Mouse (Mus musculus) kidney, postnatal 14 days (tissue): Measurements from ENCODE around the gene Nrf1.

Experiments used
- DNase-seq: peaks from one replicate; pipeline ENCODE4 v3.0.0; 2022; ENCODE audit warnings: mixed read lengths

Gene Nrf1

DNA sequence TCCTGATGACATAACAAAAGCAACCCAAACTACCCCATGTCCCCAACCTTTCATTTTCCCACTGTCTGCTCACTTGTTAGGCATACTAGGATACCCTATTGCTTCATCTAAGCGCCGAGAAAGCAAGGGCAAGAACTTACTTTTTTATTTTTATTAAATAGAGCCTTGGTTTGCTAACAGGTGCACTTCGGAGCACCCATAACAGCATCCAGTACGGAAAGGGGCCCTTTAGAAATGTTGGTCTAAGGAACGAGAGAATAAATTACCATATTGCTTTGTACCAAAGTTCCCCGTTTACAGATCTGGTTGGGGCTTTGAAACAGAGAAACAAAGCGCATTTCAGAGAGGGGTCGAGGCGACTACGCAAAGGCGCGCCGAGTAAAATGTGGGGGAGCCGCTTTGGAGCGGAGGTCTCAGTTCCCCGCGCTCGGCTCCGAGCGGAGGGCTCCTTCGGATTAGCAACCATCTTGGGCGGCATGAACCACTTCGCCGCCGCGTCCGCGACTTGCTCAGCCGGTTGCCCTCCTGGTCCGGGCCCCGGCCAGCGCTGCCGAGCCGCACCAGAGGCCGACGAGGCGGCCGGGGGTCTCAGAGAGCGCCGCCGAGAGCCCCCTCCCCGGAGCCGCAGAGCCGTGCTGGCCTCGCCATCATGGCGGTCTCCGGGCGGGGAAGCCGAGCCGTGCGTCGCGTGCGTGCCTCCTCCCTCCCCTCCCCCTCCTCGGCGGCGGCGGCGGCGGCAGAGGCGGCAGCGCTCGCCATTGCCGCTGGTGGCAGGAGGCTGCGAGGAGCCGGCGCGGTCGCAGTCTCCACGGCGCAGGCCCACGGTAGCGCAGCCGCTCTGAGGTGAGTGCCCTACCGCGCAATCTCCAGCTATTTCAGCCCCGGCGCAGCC is at the start of gene Nrf1:
Gene Nrf1 (plus strand): TSS at position 718 of the 892 bp plus-strand sequence.
- peak; percentile 96 for DNase-seq

DNA sequence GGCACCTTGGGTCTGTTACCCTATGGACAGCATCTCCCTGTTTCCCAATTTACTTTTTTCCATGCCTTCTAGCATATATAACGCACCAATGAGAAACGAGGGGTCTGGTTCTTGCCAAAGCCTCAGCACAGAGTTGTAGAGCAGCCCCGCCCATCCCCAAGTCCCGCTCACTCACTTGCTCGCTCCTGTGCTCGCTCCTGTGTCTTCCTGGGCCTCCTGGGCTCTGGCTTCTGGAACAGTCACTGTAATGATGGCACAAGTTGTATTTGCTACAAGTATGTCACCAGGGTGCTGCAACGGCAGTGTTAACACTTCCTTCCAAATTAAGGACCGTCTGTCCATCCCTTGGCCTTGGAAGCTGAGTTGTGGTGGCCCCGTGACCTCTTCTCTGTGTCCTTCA is 49.6 kb upstream of the Nrf1 start:
- DNase-seq = no peak

DNA sequence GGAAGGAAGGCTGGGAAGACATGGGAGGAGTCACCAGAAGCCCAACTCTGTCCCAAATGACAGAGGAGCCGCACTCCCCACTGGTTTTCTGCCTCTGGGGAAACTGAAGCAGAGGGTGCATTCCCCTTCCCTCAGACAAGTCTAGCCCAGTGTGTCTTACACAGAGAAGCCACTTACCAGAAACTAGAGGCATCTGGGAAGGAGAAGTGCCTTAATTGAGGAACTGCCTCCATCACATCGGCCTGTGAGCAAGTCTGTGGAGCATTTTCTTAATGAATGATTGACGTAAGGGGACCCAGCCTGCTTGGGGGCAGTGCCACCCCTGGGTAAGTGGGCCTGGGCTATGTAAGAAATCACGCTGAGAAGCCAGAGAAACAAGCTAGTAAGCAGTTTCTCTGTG is 49.0 kb upstream of the Nrf1 start:
- no peak for DNase-seq

DNA sequence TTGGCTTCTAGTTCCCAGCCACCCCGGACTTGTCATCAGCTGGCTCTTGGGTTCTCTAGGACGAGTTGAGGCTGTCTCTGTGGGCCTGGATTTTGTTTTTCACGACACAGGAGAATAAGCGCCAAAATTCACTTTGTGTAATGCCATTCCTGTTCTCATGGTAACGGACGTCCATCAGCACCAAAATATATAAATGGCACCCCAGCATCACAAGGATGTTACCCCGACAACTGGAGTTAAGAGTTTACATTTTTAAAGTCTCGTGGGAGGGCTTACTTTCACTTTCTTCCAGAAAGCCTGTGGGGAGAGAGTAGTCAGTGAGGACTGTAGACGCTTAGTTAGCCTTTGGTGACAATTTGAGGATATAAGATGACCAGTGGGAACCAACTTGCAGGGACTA is 45.2 kb upstream of the Nrf1 start:
- DNase-seq = no peak

DNA sequence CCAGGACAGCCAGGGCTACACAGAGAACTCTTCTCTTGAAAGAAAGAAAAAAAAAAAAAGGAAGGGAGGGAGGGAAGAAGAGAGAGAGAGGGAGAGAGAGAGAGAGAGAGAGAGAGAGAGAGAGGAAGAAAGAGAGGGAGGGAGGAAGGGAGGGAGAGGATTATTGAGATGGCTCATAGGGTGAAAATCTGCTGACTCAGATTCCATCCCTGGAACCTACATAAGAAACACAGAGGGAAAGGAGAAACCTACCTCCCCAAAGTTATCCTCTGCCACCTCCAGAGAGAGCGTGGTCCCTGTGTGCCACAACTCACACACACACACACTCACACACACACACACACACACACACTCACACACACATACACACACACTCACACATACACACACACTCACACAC is 41.9 kb upstream of the Nrf1 start:
- DNase-seq = no peak

DNA sequence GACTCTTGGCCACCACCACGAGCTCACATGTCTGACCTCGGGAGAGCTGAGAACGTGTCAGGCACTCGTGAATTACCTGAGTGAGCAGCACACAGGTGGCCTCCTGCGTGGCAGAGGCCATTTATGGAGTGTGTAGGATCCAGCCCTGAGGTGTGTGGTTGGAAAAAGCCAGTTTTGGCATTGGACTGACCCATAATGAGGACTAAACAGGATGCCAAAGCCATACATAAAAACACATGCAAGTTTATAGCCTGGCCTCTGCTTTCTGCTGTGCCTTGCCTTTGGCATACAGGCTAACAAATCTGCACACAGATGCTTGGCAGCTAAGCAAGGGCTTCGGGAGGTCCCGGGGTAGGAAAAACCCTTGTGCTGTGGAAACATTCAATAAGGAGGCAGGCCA is 38.6 kb upstream of the Nrf1 start:
- DNase-seq = no peak

DNA sequence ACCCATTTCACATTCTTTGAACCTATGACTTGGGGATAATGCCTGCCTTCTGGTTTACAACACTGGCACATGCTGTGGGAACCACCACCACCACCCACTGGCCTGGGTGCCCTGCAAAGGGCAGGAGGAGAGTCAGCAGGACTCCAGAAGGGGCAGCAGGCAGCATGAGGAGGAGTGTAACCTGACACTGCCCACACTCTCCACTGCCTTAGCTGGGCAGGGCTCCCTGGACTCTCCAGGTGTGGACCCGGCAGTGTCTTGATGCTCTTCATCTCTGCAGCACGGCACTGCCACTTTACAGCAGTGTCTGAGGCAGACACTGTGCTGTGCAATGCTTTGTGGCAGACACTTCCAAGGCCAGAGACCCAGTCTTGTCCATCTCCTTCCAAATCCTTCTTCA is 34.3 kb upstream of the Nrf1 start:
- no peak for DNase-seq

DNA sequence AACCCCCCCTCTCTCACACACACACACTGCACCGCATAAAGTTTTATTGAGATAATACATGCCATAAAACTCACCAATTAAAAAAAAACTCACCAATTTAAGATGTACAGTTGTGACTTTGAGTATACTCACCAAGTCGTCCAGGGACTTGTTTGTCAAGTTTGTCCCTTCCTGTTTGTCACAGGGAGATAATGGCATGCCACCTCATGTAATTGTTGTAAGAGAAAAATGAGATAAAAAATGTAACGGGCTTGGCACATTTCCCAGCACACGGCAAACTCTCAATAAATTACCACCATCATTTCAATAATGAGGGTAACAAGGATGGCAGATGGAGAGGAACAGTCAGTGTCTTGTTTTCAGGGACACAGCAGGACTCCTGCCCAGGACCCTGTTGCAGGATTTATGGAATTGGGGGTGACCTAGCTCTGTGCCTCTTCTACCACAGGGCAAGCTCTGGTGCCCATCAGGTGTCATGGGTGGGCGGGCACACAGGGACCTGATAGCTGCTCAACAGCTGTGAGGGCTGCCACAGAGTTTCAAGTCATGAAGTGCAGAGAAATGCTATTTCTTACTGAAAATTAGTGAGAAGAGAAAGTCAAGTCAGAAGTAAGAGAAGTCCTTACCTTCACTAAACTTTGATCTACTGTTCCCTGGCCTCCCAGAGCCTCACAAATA is 33.5 kb upstream of the Nrf1 start:
- DNase-seq = no peak

DNA sequence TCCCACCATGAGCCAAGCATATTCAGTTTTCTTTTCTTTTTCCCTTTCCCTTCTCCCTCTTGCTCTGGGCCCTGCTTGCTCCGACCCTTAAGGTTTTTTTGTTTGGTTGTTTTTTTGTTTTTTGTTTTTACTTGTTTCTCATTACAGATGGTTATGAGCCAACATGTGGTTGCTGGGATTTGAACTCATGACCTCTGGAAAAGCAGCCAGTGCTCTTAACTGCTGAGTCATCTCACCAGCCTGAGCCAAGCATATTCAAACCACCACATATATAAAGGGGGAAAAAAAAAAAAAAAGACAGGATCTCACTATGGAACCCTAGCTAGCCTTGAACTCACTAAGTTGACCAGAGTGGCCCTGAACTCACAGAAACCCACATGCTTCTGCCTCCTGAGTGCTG is 26.5 kb upstream of the Nrf1 start:
- DNase-seq = no peak

DNA sequence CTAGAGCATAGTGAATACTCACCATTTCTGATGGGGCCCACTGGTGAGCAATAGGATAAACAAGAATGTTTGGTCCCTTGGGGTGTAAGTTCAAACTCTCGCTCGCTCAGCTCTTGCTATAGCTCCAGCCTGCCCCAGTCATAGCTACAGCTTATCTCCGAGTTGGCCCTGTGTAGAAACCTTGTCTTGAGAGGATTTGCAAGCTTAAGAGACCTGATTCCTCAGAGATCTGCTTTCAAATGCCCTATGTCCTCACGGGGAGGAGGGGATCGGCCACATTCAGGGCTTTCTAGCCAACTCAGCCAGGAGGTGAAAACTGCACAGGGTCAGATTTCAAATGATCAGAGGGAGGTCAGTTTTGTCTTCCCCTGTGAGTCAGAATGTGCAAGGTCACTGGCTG is 26.1 kb upstream of the Nrf1 start:
- DNase-seq = no peak

DNA sequence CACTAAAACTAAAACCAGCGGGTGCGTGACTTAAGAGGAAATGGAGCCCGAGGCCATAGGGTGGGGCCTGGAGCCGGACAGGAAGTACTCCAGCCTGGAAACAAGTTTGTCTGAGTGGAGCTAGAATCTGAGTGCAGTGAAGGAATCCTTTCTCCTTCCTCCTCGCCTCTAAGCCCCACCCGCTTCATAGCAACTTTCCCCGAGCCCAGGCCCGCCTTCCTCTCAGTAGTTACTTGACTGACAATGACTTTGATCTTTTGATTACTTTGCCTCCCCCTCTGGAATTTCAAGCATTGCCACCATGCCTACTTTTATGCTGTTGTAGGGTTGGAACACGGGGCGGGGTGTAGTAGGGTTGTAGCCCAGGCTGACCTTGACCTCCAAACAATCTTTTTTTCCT is 21.0 kb upstream of the Nrf1 start:
- peak; percentile 54 for DNase-seq

DNA sequence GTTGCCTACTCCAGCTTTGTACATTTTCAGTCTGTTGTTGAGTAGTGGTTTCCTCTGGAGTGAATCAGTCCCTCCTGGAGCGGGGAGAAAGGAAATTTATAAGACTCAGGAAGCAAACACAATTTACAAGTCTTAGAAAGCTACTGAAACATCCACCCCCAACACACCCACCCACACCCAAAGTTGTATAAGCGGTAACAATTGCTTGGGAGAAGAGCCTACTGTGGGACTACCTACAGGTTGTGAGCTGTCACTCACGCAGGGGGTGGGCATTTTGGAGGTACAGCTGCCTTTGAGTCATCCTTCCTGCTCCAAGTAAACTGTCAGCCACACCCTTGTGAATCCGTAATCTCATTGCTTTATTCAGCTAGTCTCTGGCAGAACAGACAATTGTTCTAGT is 19.4 kb upstream of the Nrf1 start:
- no peak for DNase-seq

DNA sequence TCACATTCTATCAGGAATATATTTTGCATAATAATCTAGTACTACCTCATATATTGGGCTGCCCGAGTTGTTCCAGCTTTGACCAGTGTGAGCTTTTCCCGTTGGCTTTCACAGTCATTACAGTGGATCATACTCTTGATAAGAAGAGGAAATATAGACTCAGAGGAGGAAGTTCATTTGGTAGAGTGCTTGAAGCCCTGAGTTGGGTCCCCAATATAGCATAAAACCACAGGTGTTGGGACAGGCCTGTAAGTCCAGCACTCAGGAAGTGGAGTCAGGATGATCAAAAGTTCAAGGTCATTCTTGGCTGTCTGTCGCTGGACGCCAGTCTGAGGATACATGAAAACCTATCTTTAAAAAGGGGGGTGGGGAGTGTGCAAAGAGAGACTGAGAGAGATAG is 12.7 kb upstream of the Nrf1 start:
- no peak for DNase-seq

DNA sequence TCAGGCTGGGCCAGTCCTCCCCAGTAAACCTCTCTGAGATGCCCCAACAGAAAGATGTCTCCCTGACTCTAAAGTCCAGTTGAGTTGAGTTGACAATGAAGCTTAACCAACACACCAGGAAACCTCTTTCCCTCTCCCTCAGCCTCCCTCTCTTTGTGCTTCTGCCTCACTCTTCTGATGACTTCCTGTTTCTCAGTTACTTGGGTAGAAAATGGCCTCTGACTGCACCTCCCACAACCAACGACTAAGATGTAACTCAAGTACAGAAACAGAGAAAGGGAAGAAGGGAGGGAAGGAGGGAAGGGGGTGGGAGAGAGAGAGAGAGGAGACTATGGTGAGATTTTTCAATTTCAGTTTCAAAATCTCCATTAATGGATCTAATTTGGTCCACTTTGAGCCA is 6.3 kb upstream of the Nrf1 start:
- no peak for DNase-seq

DNA sequence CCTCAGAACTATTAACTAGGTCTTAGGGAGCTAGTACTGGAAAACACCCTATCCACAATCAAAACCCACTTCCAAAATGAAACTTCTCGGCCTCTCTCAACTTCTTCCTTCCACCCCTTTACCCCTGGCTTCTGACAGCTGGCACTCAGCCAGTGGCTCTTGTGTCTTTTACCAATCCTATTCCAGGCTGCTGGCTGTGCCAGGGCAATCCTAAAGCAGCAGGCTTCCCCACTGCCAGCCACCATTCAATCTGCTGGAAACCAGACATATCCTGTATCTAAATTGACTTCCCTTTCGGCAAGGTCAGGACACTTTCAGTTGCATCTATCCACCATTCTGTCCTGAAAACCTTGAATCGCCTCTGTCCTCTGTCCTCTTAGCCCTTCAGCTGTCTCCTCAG is 5.3 kb upstream of the Nrf1 start:
- DNase-seq = no peak

DNA sequence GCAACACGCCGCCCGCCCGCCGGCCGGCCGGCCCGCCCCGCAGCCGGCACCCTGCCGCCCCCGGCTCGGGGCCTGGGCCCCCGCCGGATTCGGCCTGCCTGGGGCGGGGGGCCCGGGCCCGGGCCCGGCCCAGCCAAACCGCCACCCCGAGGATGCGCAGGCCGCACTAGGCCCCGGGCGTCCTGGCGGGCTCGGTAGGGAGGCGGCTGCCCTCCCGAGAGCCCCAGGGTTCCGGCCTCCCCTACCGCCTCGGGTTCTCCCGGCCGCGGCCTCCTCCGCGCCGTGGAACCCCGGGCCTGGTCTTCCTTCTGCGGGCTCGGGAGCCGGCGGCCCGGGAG is 344 bp downstream of the Nrf1 start:
- no peak for DNase-seq

DNA sequence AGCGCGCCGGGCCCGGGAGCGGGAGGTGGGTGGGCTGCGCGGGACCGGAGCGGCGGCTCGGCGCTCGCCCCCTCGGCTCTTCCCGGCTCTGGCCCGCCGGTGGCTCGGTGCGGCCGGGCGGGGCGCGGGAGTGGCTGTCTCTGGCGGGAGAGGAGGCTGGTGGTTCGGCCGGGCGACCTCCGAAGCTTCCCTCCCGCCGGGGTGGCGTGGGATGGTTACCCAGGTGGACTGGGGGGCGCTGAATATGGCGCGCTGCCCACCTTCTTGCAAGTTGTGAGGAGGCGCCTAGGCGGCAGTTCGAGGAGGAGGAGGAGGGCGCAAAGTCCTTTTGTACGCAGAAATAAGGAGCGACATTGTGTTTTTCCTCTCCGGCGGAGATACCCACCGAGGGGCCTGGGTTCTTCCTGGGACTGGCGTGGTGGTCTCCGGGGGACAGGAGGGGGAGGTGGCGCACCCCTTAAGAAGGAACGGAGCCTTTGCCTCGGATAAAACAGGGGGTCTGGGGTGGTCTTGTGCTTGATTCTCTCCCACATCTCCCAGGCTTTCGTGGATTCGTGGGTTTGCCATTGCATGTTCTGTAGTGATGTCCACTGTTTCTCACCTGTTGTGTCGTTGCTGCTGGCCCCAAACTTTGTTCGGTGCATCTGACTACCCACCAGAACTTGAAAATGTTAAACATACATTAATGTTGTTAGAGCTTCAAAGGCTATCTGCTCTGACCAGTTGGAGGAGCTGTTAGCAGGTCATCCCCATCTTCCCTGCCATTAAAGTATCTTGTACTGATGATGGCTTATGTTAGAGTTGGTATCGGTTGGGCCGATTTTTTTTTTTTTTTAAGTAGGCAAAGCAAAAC is 939 bp downstream of the Nrf1 start:
- DNase-seq = peak; percentile 69

DNA sequence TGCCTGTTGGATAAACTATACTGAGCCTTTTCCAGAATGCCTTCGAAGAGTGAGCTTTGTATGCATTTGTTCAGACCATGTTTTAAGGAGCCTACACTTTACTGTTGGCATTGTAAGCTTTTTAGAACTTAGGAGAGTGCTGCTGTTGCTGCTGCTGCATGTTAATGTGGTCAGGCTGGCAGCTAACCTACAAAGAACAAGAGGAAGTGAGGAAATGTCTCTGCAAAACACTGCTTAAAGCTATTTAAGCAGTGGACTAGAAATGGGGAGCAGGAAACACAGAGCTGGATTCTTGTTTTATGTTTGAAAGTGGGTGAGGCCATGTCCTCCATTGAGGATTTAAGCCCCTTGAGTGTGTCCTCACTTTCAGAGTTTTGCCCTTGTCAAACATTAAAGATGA is 5.3 kb downstream of the Nrf1 start:
- DNase-seq = no peak

DNA sequence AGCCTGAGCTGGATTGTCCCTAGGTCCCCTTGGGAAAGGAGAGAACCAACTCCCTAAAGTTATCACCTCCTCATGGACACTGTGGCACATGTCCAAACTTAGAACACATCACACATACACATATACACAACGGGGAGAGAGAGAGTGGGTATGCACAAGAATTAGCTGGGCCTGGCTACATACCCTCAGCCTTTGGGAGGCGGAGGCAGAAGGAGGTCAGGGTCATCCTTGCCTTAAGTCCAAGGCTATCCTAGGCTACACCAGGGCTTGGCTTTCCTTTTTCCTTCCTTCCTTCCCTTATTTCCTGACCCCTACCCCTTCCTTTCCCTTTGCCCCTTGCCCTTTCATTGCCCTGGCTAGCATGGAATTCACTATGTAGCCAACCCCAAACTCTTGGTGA is 14.8 kb downstream of the Nrf1 start:
- DNase-seq = no peak

DNA sequence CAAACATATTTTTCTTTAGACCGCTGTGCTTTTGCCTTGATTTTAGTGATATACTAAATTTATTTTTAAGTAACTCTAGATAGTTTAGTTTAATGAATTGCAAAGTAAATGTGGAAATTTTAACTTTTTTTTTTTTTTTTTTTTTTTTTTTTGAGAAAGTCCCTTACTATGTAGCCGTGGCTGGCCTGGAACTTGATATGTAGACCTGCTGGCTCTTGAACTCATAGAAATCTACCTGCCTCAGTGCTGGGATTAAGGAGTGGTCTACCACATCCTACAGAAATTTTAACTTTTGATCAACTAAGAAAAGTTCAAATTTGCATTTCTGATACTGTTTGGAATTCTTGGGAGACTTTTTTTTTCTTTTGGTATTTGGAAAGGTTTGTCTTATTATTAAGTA is 17.6 kb downstream of the Nrf1 start:
- no peak for DNase-seq

DNA sequence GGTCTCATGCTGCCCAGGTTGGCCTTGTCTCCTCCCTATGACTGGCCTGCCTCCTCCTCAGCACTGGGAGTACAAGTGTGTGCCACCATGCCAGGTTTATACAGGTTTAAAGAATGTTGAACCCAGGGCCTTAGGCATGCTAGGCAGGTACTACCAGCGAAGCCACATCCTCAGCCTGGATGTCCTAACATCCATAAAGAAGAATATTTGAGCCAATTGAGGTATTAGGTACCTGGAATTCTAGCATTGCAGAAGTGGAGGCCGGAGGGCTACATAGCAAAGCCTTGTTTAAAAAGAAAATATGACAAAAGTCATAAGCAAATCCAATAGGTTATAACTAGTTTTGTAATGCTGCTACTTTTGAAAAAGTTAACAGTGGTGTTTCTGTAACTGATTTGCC is 19.0 kb downstream of the Nrf1 start:
- no peak for DNase-seq

DNA sequence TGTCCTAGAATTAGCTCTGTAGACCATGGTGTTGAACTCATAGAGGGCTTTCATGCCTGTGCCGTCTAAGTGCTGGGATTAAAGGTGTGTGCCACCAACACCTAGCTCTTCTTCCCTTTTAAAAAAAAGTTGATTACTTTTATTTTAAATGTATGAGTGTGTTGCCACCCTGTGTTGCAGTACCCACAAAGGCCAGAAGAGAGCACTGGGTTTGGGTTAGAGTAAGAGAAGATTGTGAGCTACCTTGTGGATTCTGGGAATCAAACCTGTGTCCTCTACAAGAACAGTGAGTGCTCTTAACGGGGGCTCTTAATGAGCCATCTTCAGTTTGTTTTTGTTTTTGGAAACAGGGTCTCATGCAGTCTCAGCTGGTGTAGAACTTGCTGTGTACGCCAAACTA is 24.7 kb downstream of the Nrf1 start:
- DNase-seq = no peak

DNA sequence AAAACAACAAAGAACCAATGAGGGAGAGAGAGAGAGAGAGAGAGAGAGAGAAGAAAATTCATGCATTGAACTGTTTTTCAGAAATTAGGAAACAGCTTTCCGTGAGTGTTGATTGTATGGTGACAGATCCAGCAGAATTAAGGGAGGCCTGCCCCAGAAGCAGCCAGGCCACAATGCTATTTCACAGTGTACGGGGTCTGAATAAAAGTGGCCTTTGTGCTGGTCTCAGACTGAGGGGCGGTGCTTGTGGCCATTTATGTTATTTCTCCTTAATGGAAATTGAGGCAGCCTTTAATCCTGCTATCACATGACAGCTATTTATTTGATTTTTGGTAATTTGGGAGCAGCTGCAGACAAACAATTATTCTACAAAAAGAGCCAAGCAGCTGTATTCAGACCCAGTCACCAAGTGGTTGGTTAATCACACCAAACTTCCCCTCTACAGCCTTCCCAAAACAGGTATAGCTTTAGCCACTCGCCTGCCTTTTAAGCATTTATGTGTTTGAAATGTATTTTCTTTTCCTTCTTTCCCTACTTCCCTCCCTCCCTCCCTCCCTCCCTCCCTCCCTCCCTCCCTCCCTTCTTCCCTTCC is 31.2 kb downstream of the Nrf1 start:
- DNase-seq = no peak
